ENCODE assay signal across 12 mouse cellular contexts in genomic region chr9:64931751-64932610, GRCm38 (mm10). TPM values are rescaled to one million over a fixed set of nuclear protein-coding genes. Genes with fewer than 3 reads are reported as not detected.
DNase-seq lines count a peak whose midpoint lies in the region; ATAC-seq and TF ChIP-seq lines count a peak whose summit lies in the region.
"Had no signal": no experiment of that assay in that cellular context is flagged by ENCODE, and none has a peak within 500 bp of the region (broad histone marks: within the 10 kb centered on the region; RNA-seq: fewer than 3 reads in every experiment).

No protein-coding gene starts in this region.

- no peak overlapping the region for H3K9ac ChIP-seq in lung, postnatal 0 days (replicated peaks; ENCODE audit: low read depth)
- H3K9ac ChIP-seq in liver, embryonic 13.5 days: 0 out of 2 replicates have a peak overlapping the region, but pooled peaks have one; percentile 26
- H3K9ac ChIP-seq: forebrain, postnatal 0 days had no signal

- DNase-seq in embryo, embryonic 10 days (ENCODE audit: low spot score): peak; percentile 7
- no peak for DNase-seq in embryo, embryonic 9.5 days (ENCODE audit: extremely low spot score)
- DNase-seq in lung, postnatal 0 days (ENCODE audit: low spot score): peak; percentile 25
- DNase-seq in lung, postnatal 14 days: no peak
- peak; percentile 44 for DNase-seq in heart, adult 8-10 months (ENCODE audit: low spot score)
- peak; percentile 59 for DNase-seq in liver, embryonic 13.5 days
- DNase-seq in kidney, adult 11 months: no peak
- no peak for DNase-seq in thymus, postnatal 0 days (ENCODE audit: low spot score)
- DNase-seq: B cell, adult 2 months; forebrain, postnatal 0 days; retina, postnatal 1 day had no signal

- TF ChIP-seq EP300 in lung, postnatal 0 days (IDR thresholded peaks at IDR 0.05): peak; percentile 66; the same call in 1 of the 2 replicates

- H3K36me3 ChIP-seq in lung, postnatal 0 days (ENCODE audit: insufficient read depth, low read length): no peaks in the 10 kb centered on the region
- no peaks in the 10 kb centered on the region for H3K36me3 ChIP-seq in liver, embryonic 13.5 days

- ATAC-seq in lung, postnatal 0 days: peak; percentile 32; the same call in 1 of the 2 replicates
- peak; percentile 68 for ATAC-seq in liver, embryonic 13.5 days (ENCODE audit: low read depth)
- ATAC-seq: forebrain, postnatal 0 days had no signal

- no peaks in the 10 kb centered on the region for H3K27me3 ChIP-seq in lung, postnatal 0 days (replicated peaks; ENCODE audit: insufficient read depth, low read length)
- no peaks in the 10 kb centered on the region for H3K27me3 ChIP-seq in liver, embryonic 13.5 days

- H3K9me3 ChIP-seq in lung, postnatal 0 days (ENCODE audit: low read length): no peaks in the 10 kb centered on the region
- H3K9me3 ChIP-seq in liver, embryonic 13.5 days (replicated peaks): no peaks in the 10 kb centered on the region

- no peaks in the 10 kb centered on the region for H3K4me1 ChIP-seq in lung, postnatal 0 days (ENCODE audit: insufficient read depth, low read depth, low read length)
- H3K4me1 ChIP-seq in liver, embryonic 13.5 days (replicated peaks): peaks cover 60% of the 10 kb centered on the region

- TF ChIP-seq CTCF in lung, postnatal 0 days (IDR thresholded peaks at IDR 0.05): no peak

- H3K27ac ChIP-seq in lung, postnatal 0 days (ENCODE audit: low read length): peak overlapping the region; percentile 35; the same call in 1 of the 2 replicates
- peak overlapping the region; percentile 50; the same call in 1 of the 2 replicates for H3K27ac ChIP-seq in liver, embryonic 13.5 days

- H3K4me2 ChIP-seq in lung, postnatal 0 days (replicated peaks; ENCODE audit: low read depth, low read length): no peak overlapping the region
- H3K4me2 ChIP-seq in liver, embryonic 13.5 days: peak overlapping the region; percentile 32

- no peak overlapping the region for H3K4me3 ChIP-seq in lung, postnatal 0 days (ENCODE audit: low read depth, low read length)
- no peak overlapping the region for H3K4me3 ChIP-seq in liver, embryonic 13.5 days (replicated peaks)

- WGBS in lung, postnatal 0 days: 61% methylated on average over 7 of the region's 7 CpGs
- 32% methylated on average over 7 of the region's 7 CpGs for WGBS in liver, embryonic 13.5 days (ENCODE audit: insufficient replicate concordance)

RNA-seq across cellular contexts. Expression of gene Slc24a1, which starts 19.4 kb away (rescaled TPM):
- 0.04 TPM in 2 replicates for polyA plus RNA-seq in lung, postnatal 0 days (2015; fragmentation: Nextera tagmentation; extraction: Ambion mirVana)
- under 1 TPM; 0.09 to 0.20 (median 0.14) TPM for total RNA-seq in heart, adult 8-10 months (2022)
- 0.06 and 0.08 TPM in 2 replicates for polyA plus RNA-seq in liver, embryonic 13.5 days (2015; fragmentation: Nextera tagmentation; extraction: Ambion mirVana)
- polyA plus RNA-seq in thymus, postnatal 0 days (2015; fragmentation: Nextera tagmentation; extraction: Ambion mirVana): 0.06 and 0.08 TPM in 2 replicates
- polyA plus RNA-seq: stomach, embryonic 14.5 days had no signal

RNA-seq across cellular contexts. Expression of gene Ints14, which starts 28.7 kb away (rescaled TPM):
- polyA plus RNA-seq in lung, postnatal 0 days (2015; fragmentation: Nextera tagmentation; extraction: Ambion mirVana): 25.5 and 25.6 TPM in 2 replicates
- 10 to 100 TPM; 12.8 to 17.2 (median 14.2) TPM for total RNA-seq in heart, adult 8-10 months (2022)
- polyA plus RNA-seq in liver, embryonic 13.5 days (2015; fragmentation: Nextera tagmentation; extraction: Ambion mirVana): 29.9 and 34.9 TPM in 2 replicates
- 50.9 and 54.2 TPM in 2 replicates for polyA plus RNA-seq in thymus, postnatal 0 days (2015; fragmentation: Nextera tagmentation; extraction: Ambion mirVana)

Comparison
In these comparisons a context has a peak if more than half of its experiments do, and no peak if none do; other contexts are left out.
1. DNase-seq: peak in embryo, embryonic 10 days (single experiment), lung, postnatal 0 days (single experiment), heart, adult 8-10 months (single experiment) and liver, embryonic 13.5 days (single experiment); none in embryo, embryonic 9.5 days (single experiment), lung, postnatal 14 days (single experiment), kidney, adult 11 months (single experiment) and thymus, postnatal 0 days (single experiment).